Mouse (Mus musculus) c-Kit-positive CD71-positive TER-119-negative erythroid progenitor cells, embryonic 14.5 days (primary cell): ENCODE measurements around the gene Fam122a.

Source experiments
- DNase-seq: peaks from one replicate; pipeline ENCODE4 v3.0.0-alpha.2; 2013; ENCODE audit warnings: low read depth

Gene Fam122a

GRCm38 (mm10) chr19:24476929-24477882 lies at the start of gene Fam122a:
Fam122a (minus strand) TSS chr19:24477356.
- peak; percentile 79 for DNase-seq

- no peak for DNase-seq
Observed at GRCm38 (mm10) chr19:24523476-24524313, 46.5 kb upstream of the Fam122a start.

- DNase-seq: no peak
Observed at GRCm38 (mm10) chr19:24521997-24522396, 44.8 kb upstream of the Fam122a start.

- DNase-seq: no peak
Observed at GRCm38 (mm10) chr19:24521146-24521545, 44.0 kb upstream of the Fam122a start.

GRCm38 (mm10) chr19:24519732-24520409 lies 42.7 kb upstream of the Fam122a start:
- DNase-seq: no peak

- DNase-seq: no peak
Observed at GRCm38 (mm10) chr19:24518384-24518783, 41.2 kb upstream of the Fam122a start.

GRCm38 (mm10) chr19:24517057-24517456 lies 39.9 kb upstream of the Fam122a start:
- DNase-seq: no peak

- DNase-seq: no peak
Observed at GRCm38 (mm10) chr19:24515941-24516340, 38.8 kb upstream of the Fam122a start.

- no peak for DNase-seq
Observed at GRCm38 (mm10) chr19:24514661-24515642, 37.8 kb upstream of the Fam122a start.

- peak; percentile 84 for DNase-seq
Observed at GRCm38 (mm10) chr19:24513105-24513843, 36.1 kb upstream of the Fam122a start.

GRCm38 (mm10) chr19:24511939-24512338 lies 34.8 kb upstream of the Fam122a start:
- no peak for DNase-seq

GRCm38 (mm10) chr19:24509391-24509790 lies 32.2 kb upstream of the Fam122a start:
- no peak for DNase-seq

GRCm38 (mm10) chr19:24508087-24508767 lies 31.1 kb upstream of the Fam122a start:
- no peak for DNase-seq

- no peak for DNase-seq
Observed at GRCm38 (mm10) chr19:24502736-24503421, 25.7 kb upstream of the Fam122a start.

- no peak for DNase-seq
Observed at GRCm38 (mm10) chr19:24501525-24501924, 24.4 kb upstream of the Fam122a start.

GRCm38 (mm10) chr19:24500431-24500830 lies 23.3 kb upstream of the Fam122a start:
- DNase-seq: no peak

GRCm38 (mm10) chr19:24499291-24499690 lies 22.1 kb upstream of the Fam122a start:
- DNase-seq: no peak

GRCm38 (mm10) chr19:24493887-24494286 lies 16.7 kb upstream of the Fam122a start:
- DNase-seq: no peak

GRCm38 (mm10) chr19:24491824-24492223 lies 14.7 kb upstream of the Fam122a start:
- no peak for DNase-seq
